Mouse (Mus musculus): ENCODE measurements around the gene Map3k5. TPM values are rescaled to one million over a fixed set of nuclear protein-coding genes. Genes with fewer than 3 reads are reported as not detected.
A peak's percentile ranks its signal among the peaks of the same experiment; 100 is the strongest.

Map3k5 gene
- polyA plus RNA-seq, 1 experiment from 2014 or later: 1.4 TPM

GRCm38 (mm10) chr10:20185264-20185663 lies 251.0 kb downstream of the Map3k5 start:
- Histone ChIP-seq H3K4me2 (ENCODE audit: low read depth, low read length) (no peak overlapping the region), H3K36me3 (replicated peaks; ENCODE audit: insufficient read depth, low read length) (no peaks in the 10 kb centered on the region), H3K27ac (ENCODE audit: low read depth) (no peak overlapping the region), H3K9me3 (ENCODE audit: low read length) (no peaks in the 10 kb centered on the region), H3K4me1 (ENCODE audit: insufficient read depth) (peaks cover 20% of the 10 kb centered on the region), H3K9ac (replicated peaks) (no peak overlapping the region), H3K4me3 (ENCODE audit: low read depth, low read length) (no peak overlapping the region), H3K27me3 (ENCODE audit: insufficient read depth, low read length) (no peaks in the 10 kb centered on the region)
- ATAC-seq (no peak), DNase-seq (no peak)
- TF ChIP-seq EP300 (IDR thresholded peaks at IDR 0.05; ENCODE audit: low read depth) (no peak), CTCF (IDR thresholded peaks at IDR 0.05; ENCODE audit: low read depth) (no peak)
- 88% methylated on average over 4 of the region's 4 CpGs for WGBS (ENCODE audit: insufficient replicate concordance)

DNA sequence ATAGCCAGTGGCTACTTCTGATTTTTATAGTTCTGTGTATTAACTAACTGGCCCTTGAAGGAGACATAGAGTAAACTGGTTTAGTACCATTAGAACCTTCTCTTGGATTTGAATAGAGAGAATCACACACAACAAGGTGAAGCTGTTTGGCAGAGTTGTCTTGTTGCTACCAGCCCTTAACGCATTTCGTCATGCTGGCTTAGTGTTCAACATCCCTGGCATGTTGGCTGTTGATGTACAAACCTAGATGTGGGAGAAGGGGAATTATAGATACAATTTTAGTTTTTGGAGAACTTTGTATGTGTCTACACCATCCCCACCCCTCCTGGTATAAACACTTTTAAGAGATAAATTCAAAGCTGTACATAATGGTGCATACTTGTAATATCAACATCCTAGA lies 251.5 kb downstream of the Map3k5 start:
- peaks cover 20% of the 10 kb centered on the region for H3K4me1 ChIP-seq (ENCODE audit: insufficient read depth)
- ATAC-seq (no peak), DNase-seq (no peak)
- H3K36me3 ChIP-seq (replicated peaks; ENCODE audit: insufficient read depth, low read length): no peaks in the 10 kb centered on the region
- H3K9me3 ChIP-seq (ENCODE audit: low read length): no peaks in the 10 kb centered on the region
- TF ChIP-seq CTCF (IDR thresholded peaks at IDR 0.05; ENCODE audit: low read depth) (no peak), EP300 (IDR thresholded peaks at IDR 0.05; ENCODE audit: low read depth) (no peak)
- H3K9ac ChIP-seq (replicated peaks): no peak overlapping the region
- H3K27ac ChIP-seq (ENCODE audit: low read depth): no peak overlapping the region
- H3K4me3 ChIP-seq (ENCODE audit: low read depth, low read length): no peak overlapping the region
- 82% methylated on average over 2 of the region's 2 CpGs for WGBS (ENCODE audit: insufficient replicate concordance)
- H3K27me3 ChIP-seq (ENCODE audit: insufficient read depth, low read length): no peaks in the 10 kb centered on the region
- no peak overlapping the region for H3K4me2 ChIP-seq (ENCODE audit: low read depth, low read length)

DNA sequence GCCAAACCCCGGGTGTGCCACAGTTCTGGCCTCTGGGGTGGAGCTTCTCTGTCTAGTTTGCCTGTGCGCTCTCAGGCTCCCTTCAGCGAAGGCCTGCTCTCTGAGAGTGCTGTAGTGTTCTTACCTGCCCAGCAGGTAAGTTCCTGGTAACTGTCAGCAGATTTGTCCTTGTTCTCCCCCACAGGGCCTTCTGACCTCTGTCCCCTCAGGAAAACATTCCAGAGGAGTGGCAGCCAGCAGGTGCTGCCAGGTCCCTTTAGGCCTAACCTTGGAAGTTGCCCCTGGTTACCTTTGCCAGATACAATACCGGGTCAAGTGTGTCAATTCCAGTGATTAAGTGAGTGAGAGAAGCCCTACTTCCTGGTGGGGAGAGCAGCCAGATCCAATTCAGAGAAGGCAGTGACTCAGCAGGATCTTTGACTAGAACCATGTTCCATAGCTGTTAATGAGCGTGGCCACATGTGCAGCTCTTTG lies 252.6 kb downstream of the Map3k5 start:
- Histone ChIP-seq H3K9me3 (ENCODE audit: low read length) (no peaks in the 10 kb centered on the region), H3K27me3 (ENCODE audit: insufficient read depth, low read length) (no peaks in the 10 kb centered on the region), H3K4me3 (ENCODE audit: low read depth, low read length) (no peak overlapping the region), H3K9ac (replicated peaks) (no peak overlapping the region), H3K36me3 (replicated peaks; ENCODE audit: insufficient read depth, low read length) (no peaks in the 10 kb centered on the region), H3K4me2 (ENCODE audit: low read depth, low read length) (no peak overlapping the region), H3K4me1 (ENCODE audit: insufficient read depth) (peaks cover 20% of the 10 kb centered on the region), H3K27ac (ENCODE audit: low read depth) (peak overlapping the region; percentile 34)
- DNase-seq (peak; percentile 27), ATAC-seq (peak; percentile 76)
- 58% methylated on average over 5 of the region's 5 CpGs for WGBS (ENCODE audit: insufficient replicate concordance)
- TF ChIP-seq EP300 (IDR thresholded peaks at IDR 0.05; ENCODE audit: low read depth) (peak; percentile 33; the same call in 1 of the 2 replicates), CTCF (IDR thresholded peaks at IDR 0.05; ENCODE audit: low read depth) (no peak)

GRCm38 (mm10) chr10:20190139-20190747 lies 256.0 kb downstream of the Map3k5 start:
- Histone ChIP-seq H3K36me3 (replicated peaks; ENCODE audit: insufficient read depth, low read length) (no peaks in the 10 kb centered on the region), H3K4me3 (ENCODE audit: low read depth, low read length) (no peak overlapping the region), H3K27ac (ENCODE audit: low read depth) (peak overlapping the region; percentile 34; the same call in 1 of the 2 replicates), H3K4me2 (ENCODE audit: low read depth, low read length) (no peak overlapping the region), H3K4me1 (ENCODE audit: insufficient read depth) (peaks cover 15% of the 10 kb centered on the region), H3K9ac (replicated peaks) (no peak overlapping the region), H3K27me3 (ENCODE audit: insufficient read depth, low read length) (no peaks in the 10 kb centered on the region), H3K9me3 (ENCODE audit: low read length) (no peaks in the 10 kb centered on the region)
- no peak for TF ChIP-seq CTCF (IDR thresholded peaks at IDR 0.05; ENCODE audit: low read depth)
- TF ChIP-seq EP300 (IDR thresholded peaks at IDR 0.05; ENCODE audit: low read depth): peak; percentile 75
- 62% methylated on average over 6 of the region's 6 CpGs for WGBS (ENCODE audit: insufficient replicate concordance)
- DNase-seq (no peak), ATAC-seq (peak; percentile 81)

Other genes with a start within 250 kb of the Map3k5 start
- 0.08 and 0.13 TPM in 2 replicates for gene Il20ra, start 221.9 kb upstream of the Map3k5 start, polyA plus RNA-seq (2015; fragmentation: Nextera tagmentation; extraction: Ambion mirVana)
- 2.3 and 2.7 TPM in 2 replicates for gene Slc35d3, start 83.0 kb upstream of the Map3k5 start, polyA plus RNA-seq (2015; fragmentation: Nextera tagmentation; extraction: Ambion mirVana)
- 51.4 and 58.5 TPM in 2 replicates for gene Pex7, start 26.8 kb upstream of the Map3k5 start, polyA plus RNA-seq (2015; fragmentation: Nextera tagmentation; extraction: Ambion mirVana)
- gene Map7, start 214.0 kb downstream of the Map3k5 start, polyA plus RNA-seq (2015; fragmentation: Nextera tagmentation; extraction: Ambion mirVana): 6.1 and 6.8 TPM in 2 replicates